Mouse (Mus musculus) hindbrain, embryonic 15.5 days (tissue): Measurements from ENCODE around the gene Rps6kl1. TPM values are rescaled to one million over a fixed set of nuclear protein-coding genes. Genes with fewer than 3 reads are reported as not detected.

Experiments
- ATAC-seq: fragments of 200-750 bp; cut with Nextera tagmentation; 2 replicates; pipeline ENCODE4 v1.8.0; 2017; ENCODE audit warnings: low read depth, moderate number of reproducible peaks, moderate TSS enrichment; ENCODE audit not compliant: low FRiP score
- H3K27ac ChIP-seq: fragments of 300-500 bp; sonication (generic); replicated peaks from 2 replicates; pipeline ENCODE4 v1.5.1; 2015; ENCODE audit warnings: mild to moderate bottlenecking, inconsistent platforms
- H3K27me3 ChIP-seq: fragments of 300-500 bp; sonication (generic); 2 replicates; pipeline ENCODE4 v1.6.1; 2015; ENCODE audit warnings: control low read depth, inconsistent platforms
- H3K36me3 ChIP-seq: fragments of 300-500 bp; sonication (generic); 2 replicates; pipeline ENCODE4 v1.6.1; 2015; ENCODE audit warnings: control low read depth, inconsistent platforms
- H3K4me1 ChIP-seq: fragments of 300-500 bp; sonication (generic); replicated peaks from 2 replicates; pipeline ENCODE4 v1.6.1; 2015; ENCODE audit warnings: control low read depth, inconsistent platforms
- H3K4me2 ChIP-seq: fragments of 300-500 bp; sonication (generic); 2 replicates; pipeline ENCODE4 v1.6.1; 2015; ENCODE audit warnings: moderate library complexity, mild to moderate bottlenecking, inconsistent platforms
- H3K4me3 ChIP-seq: fragments of 300-500 bp; sonication (generic); 2 replicates; pipeline ENCODE4 v1.5.1; 2015; ENCODE audit warnings: mild to moderate bottlenecking, inconsistent platforms
- H3K9ac ChIP-seq: fragments of 300-500 bp; sonication (generic); 2 replicates; pipeline ENCODE4 v1.6.1; 2015; ENCODE audit warnings: inconsistent platforms
- H3K9me3 ChIP-seq: fragments of 300-500 bp; sonication (generic); 2 replicates; pipeline ENCODE4 v1.6.1; 2016; ENCODE audit warnings: control low read depth, inconsistent platforms
- WGBS: fragments of 180-500 bp; shearing (Covaris S2); methylation state at CpG from one replicate; pipeline ENCODE4 v1.1.7; 2015; 5-methylcytosine and 5-hydroxymethylcytosine counted together
- polyA plus RNA-seq: library from polyadenylated mRNA; unstranded; fragments of >200 nt; fragmentation: Nextera tagmentation; extraction: Ambion mirVana; gene quantifications from 2 replicates; pipeline ENCODE4 v1.2.1, GENCODE M21; 2015

The Rps6kl1 gene
- polyA plus RNA-seq, 1 experiment from 2014 or later: 35.7 TPM

DNA sequence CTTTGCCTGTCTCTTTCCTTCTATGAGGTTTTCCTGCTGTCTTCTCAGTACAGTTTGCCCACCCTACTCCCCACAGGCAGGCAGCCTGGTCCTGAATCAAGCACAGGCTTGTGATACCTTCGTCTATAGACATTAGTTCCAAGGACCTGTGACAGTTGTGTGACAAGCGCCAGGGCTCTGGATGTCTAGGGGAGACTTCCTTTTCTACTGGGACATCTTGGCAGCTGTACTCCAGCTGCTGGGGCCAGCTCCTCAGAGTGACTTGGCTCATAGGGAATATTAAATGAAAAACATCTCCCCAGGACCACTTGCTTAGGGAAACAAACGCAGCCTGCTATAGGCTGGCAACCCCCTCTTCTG, 19.9 kb upstream of the Rps6kl1 start:
- ATAC-seq: no peak
- Histone ChIP-seq H3K4me2 (no peak overlapping the region), H3K9me3 (no peaks in the 10 kb centered on the region), H3K4me3 (no peak overlapping the region), H3K36me3 (no peaks in the 10 kb centered on the region), H3K4me1 (peaks cover 26% of the 10 kb centered on the region), H3K27me3 (no peaks in the 10 kb centered on the region), H3K27ac (no peak overlapping the region), H3K9ac (no peak overlapping the region)
- 76% methylated on average over 3 of the region's 3 CpGs for WGBS

DNA sequence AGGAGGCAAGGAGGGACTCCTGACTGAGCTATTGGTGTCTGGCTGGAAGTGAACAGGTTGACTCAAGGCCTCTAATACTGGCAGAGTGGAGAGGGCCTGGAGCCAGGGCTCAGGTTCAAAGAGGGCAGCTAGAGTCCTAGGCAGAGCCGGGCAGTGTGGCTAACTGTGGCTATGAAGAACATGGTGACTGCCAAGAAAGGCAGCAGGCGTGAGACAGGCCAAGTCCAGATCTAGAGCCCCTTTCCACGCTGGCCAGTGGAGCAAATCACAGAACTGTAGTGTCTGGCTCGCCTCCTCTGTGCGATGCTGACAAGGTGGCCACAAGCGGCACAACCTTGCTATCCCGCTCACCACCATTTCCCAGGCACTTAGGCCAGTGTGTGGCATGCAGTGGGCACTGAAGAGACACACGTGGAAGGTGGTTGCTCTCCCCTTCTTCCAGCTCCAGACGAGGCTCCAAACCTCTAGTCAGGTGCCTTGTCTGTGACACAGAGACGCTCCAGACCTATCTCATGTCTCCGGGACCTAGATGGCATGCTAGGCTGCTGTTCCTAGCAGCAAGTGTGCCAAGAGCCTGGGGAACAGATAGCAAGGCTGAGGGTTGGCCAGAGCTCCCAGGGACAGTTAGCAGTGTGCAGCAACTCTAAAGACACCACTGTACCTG, 19.4 kb upstream of the Rps6kl1 start:
- Histone ChIP-seq H3K36me3 (no peaks in the 10 kb centered on the region), H3K4me1 (peaks cover 21% of the 10 kb centered on the region), H3K27ac (peak overlapping the region; percentile 47; the same call in 1 of the 2 replicates), H3K9ac (no peak overlapping the region), H3K9me3 (no peaks in the 10 kb centered on the region), H3K27me3 (no peaks in the 10 kb centered on the region), H3K4me3 (no peak overlapping the region), H3K4me2 (no peak overlapping the region)
- whole genome bisulfite sequencing: 83% methylated on average over 11 of the region's 11 CpGs
- ATAC-seq: peak; percentile 7; the same call in 1 of the 2 replicates

DNA sequence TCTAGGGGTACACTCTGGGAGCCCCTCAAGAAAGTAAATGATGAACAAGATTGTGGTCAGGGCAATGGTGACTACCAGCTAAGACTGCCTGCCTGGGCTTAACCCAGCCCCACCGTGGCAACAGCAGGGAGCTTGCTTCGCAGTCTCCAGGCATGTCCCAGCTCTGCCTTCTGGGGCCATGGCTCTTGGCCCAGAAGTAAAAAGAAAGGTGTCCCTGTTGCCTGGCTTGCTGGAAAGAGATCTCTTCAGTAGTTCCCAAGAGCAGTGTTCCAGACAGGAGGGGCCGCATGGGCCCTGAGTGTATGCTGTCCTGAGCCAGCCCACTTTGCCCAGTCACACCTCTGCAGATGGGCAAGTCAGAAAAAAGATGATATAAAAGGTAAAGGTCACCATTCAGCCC, 18.8 kb upstream of the Rps6kl1 start:
- Histone ChIP-seq H3K4me1 (peaks cover 15% of the 10 kb centered on the region; the same call in 1 of the 2 replicates), H3K36me3 (no peaks in the 10 kb centered on the region), H3K27ac (0 out of 2 replicates have a peak overlapping the region, but pooled peaks have one; percentile 47), H3K9ac (no peak overlapping the region), H3K9me3 (no peaks in the 10 kb centered on the region), H3K4me2 (no peak overlapping the region), H3K27me3 (no peaks in the 10 kb centered on the region), H3K4me3 (no peak overlapping the region)
- peak; percentile 76 for ATAC-seq
- WGBS: 57% methylated on average over 3 of the region's 3 CpGs

DNA sequence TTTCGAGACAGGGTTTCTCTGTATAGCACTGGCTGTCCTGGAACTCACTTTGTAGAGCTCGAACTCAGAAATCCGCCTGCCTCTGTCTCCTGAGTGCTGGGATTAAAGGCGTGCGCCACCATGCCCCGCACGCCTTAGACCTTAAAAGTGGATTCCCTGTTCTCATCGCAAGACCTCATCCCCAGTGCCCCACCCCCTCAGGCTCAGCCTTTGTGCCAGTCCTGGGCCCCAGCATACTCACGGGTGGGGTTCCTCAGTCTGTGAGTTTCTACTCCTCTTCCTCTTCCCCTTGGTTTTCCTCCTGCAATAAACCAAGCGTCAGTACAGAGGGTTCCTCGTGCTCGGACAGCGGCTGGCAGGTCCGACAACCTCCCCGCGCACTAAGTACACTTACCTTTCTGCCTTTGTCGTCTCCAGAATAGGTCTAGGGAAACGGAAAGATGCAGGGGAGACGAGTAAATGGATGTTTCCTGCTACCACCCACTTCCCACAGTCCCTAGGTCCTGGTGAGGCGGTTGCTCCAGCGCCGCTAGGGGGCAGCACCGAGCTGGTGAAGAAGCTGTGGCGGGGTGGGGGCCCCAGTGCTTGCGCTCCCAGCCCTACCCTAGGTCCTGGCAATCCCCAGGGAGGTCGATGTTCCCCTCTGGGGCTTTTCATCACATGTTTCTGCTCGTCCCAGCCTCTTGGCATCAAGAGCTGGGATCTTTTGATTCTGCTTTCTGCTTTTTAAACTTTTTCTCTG, 18.2 kb upstream of the Rps6kl1 start:
- peak overlapping the region; percentile 20; the same call in 1 of the 2 replicates for H3K9ac ChIP-seq
- H3K27ac ChIP-seq: 0 out of 2 replicates have a peak overlapping the region, but pooled peaks have one; percentile 47
- no peaks in the 10 kb centered on the region for H3K27me3 ChIP-seq
- 25% methylated on average over 27 of the region's 27 CpGs for WGBS
- peak overlapping the region; percentile 49 for H3K4me2 ChIP-seq
- no peaks in the 10 kb centered on the region for H3K36me3 ChIP-seq
- H3K4me1 ChIP-seq: peaks cover 14% of the 10 kb centered on the region; the same call in 1 of the 2 replicates
- no peaks in the 10 kb centered on the region for H3K9me3 ChIP-seq
- peak overlapping the region; percentile 32 for H3K4me3 ChIP-seq
- peak; percentile 84 for ATAC-seq

DNA sequence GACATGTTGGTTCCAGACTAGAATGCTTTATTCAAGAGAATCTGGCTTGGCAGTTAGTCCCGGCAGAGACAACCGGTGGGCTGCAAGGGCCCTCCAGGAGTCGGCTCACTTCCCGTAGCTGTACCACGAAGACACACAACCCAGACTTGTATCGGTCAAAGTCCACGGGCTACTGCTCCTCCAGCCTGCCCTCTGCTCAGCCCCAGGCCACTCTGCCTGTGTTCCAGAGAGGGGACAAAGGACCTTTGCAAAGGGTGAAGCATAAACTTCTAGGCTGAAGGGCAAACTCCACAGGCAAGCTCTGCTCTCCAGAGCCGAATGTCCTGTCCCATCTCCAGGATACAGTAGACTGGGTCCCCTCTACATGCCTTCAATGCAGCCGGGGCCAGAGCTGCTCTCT, 15.6 kb upstream of the Rps6kl1 start:
- H3K36me3 ChIP-seq: no peaks in the 10 kb centered on the region
- H3K9ac ChIP-seq: no peak overlapping the region
- no peaks in the 10 kb centered on the region for H3K27me3 ChIP-seq
- H3K9me3 ChIP-seq: no peaks in the 10 kb centered on the region
- no peak overlapping the region for H3K4me3 ChIP-seq
- no peak overlapping the region for H3K4me2 ChIP-seq
- no peak overlapping the region for H3K27ac ChIP-seq
- H3K4me1 ChIP-seq: peaks cover 8% of the 10 kb centered on the region; the same call in 1 of the 2 replicates
- whole genome bisulfite sequencing: 87% methylated on average over 9 of the region's 9 CpGs
- ATAC-seq: no peak

DNA sequence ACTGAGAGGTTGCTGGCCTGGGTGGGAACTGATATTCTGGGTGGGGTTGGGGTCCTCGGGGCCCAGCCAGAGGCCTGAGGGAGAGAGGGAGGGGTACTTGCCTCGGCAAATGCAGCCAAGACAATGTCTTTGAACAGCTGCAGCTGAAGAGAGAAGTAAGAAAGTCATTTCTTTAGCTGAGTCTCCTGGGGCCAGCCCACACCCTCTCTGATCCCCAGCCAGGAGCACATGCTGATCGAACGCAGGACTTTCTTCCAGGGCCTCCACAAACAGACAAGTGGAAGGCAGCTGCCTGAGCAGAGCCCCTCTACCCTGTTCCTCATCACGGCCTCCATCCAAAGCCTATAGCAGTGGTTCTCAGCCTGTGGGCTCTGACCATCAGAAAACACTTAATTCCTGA, 13.9 kb upstream of the Rps6kl1 start:
- Histone ChIP-seq H3K9ac (no peak overlapping the region), H3K4me2 (no peak overlapping the region), H3K4me1 (peaks cover 6% of the 10 kb centered on the region; the same call in 1 of the 2 replicates), H3K27me3 (no peaks in the 10 kb centered on the region), H3K4me3 (no peak overlapping the region), H3K27ac (no peak overlapping the region), H3K9me3 (no peaks in the 10 kb centered on the region), H3K36me3 (no peaks in the 10 kb centered on the region)
- ATAC-seq: no peak
- WGBS: 73% methylated on average over 5 of the region's 5 CpGs

DNA sequence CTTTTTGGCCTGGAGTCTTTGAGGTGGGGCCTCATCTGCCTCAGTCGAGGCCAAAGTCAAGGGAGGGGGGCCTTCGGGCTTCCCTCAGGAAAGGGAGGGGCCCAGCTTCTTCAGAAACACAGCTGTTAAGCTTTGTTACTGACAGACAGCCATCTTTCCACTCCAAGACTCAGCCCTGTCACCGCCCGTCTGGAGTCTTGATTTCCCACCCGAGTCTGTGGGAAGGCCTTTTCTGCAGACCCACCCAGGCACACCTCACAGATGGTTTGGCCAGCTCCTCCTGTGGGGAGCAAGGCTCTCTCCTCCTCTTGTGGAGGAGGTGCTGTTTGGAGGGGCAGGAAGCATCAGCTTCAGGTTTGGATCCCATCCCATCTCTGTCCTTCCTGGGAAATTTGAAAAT, 8.5 kb upstream of the Rps6kl1 start:
- no peak for ATAC-seq

DNA sequence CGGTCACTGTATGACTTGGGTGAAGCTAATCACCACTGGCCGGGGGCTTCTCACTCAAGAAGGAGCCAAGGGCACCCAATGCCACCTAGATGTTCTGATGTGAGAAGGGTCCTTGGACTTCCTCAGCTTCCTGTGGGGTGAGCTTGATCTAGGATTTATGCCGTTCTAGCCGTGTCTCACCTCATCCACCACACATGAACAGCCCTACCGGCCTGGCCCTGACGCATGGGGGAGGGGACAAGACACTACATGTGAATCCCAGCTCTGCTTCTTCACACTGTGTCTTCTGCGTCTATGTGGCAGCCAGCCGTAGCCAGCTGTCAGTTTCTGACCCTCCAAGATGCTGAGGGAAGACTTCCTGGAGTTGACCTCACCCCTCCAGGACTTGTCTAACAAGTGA, 7.7 kb upstream of the Rps6kl1 start:
- WGBS: 91% methylated on average over 8 of the region's 8 CpGs
- H3K9ac ChIP-seq: no peak overlapping the region
- no peaks in the 10 kb centered on the region for H3K36me3 ChIP-seq
- no peak for ATAC-seq
- H3K4me2 ChIP-seq: no peak overlapping the region
- no peaks in the 10 kb centered on the region for H3K4me1 ChIP-seq
- no peaks in the 10 kb centered on the region for H3K27me3 ChIP-seq
- H3K4me3 ChIP-seq: no peak overlapping the region
- no peaks in the 10 kb centered on the region for H3K9me3 ChIP-seq
- H3K27ac ChIP-seq: no peak overlapping the region

More for the DNA sequence above, 8.5 kb upstream of the Rps6kl1 start:
- no peaks in the 10 kb centered on the region for H3K27me3 ChIP-seq
- no peaks in the 10 kb centered on the region for H3K9me3 ChIP-seq
- no peak overlapping the region for H3K4me2 ChIP-seq
- H3K4me1 ChIP-seq: no peaks in the 10 kb centered on the region
- no peak overlapping the region for H3K27ac ChIP-seq
- H3K4me3 ChIP-seq: no peak overlapping the region
- no peak overlapping the region for H3K9ac ChIP-seq
- no peaks in the 10 kb centered on the region for H3K36me3 ChIP-seq
- WGBS: 84% methylated on average over 5 of the region's 5 CpGs

DNA sequence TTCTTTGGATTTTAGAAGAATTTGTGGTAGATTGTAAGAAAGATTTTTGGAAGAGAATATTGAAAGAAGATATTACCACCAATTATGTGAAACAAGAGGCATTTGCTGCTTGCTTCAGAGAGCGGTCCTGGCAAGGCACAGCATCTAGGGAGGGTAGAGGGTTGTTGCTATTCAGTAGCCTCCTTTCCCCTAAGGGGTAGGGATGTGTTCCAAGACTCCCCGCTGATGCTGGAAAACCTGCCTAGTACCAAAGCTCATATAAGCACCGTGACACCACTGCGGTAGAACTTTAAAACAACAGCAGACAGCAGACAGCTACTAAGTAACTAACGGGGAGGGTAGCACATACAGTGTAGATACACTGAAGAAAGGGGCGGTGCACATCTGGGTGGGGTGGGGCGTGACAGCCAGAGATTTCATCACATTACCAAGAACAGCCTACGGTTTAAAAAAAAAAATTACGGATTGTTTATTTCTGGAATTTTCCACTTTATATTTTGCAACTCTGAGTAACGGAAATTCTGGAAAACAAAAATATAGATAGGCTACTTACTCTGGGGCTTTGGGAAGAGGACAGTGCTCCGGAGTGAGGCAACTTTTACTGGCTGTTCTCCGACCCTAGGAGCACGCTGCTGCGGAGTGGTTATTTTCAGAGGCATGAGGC, 6.9 kb upstream of the Rps6kl1 start:
- H3K9me3 ChIP-seq: no peaks in the 10 kb centered on the region
- WGBS: 87% methylated on average over 14 of the region's 14 CpGs

DNA sequence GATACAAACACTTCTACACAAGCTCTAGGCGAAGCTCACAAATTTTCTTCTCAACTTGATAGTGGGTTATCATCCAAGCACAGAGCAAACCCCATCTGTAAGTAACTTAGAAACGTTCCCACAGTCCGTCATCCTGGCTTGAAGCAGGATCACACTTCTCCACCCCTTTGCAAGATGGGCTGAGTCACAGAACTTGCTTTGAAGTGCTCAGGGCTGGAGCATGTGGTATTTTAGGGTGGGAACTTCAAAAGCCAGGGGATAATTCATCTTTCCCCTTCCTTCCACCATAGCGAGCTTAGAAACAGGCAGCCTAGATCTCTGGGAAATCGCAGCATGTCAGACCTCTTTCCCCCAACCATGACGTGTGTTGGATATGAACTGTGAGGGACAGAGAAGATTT, 5.3 kb upstream of the Rps6kl1 start:
- 70% methylated on average over 6 of the region's 6 CpGs for WGBS

More for the DNA sequence above, 6.9 kb upstream of the Rps6kl1 start:
- Histone ChIP-seq H3K4me3 (no peak overlapping the region), H3K27ac (no peak overlapping the region), H3K4me1 (no peaks in the 10 kb centered on the region), H3K36me3 (no peaks in the 10 kb centered on the region), H3K9ac (no peak overlapping the region), H3K27me3 (no peaks in the 10 kb centered on the region), H3K4me2 (no peak overlapping the region)
- no peak for ATAC-seq

DNA sequence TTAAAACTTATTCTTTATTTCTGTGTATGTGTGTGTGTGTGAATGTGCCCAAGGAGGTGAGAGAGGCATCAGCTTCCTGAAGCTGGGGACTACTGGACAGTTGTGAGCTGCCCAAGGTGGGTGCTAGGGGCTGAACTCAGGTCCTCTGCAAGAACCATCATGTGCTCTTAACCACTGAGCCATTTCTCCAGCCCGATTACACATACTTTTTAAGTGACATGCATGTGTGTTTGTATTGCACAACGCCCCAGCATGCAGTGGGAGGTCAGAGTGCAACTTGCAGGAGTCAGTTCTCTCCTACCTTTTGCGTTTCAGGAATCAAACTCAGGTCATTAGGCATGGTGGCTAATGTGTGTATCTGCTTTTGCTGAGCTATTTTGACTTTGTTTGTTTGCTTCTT, 1.9 kb upstream of the Rps6kl1 start:
- no peak for ATAC-seq

More for the DNA sequence above, 5.3 kb upstream of the Rps6kl1 start:
- Histone ChIP-seq H3K36me3 (no peaks in the 10 kb centered on the region), H3K9me3 (no peaks in the 10 kb centered on the region), H3K4me1 (peaks cover 4% of the 10 kb centered on the region), H3K4me3 (no peak overlapping the region), H3K4me2 (no peak overlapping the region), H3K27ac (no peak overlapping the region), H3K9ac (no peak overlapping the region), H3K27me3 (no peaks in the 10 kb centered on the region)
- no peak for ATAC-seq

More for the DNA sequence above, 1.9 kb upstream of the Rps6kl1 start:
- Histone ChIP-seq H3K27me3 (no peaks in the 10 kb centered on the region), H3K9ac (no peak overlapping the region), H3K4me2 (no peak overlapping the region), H3K4me1 (peaks cover 23% of the 10 kb centered on the region), H3K4me3 (no peak overlapping the region), H3K36me3 (no peaks in the 10 kb centered on the region), H3K9me3 (no peaks in the 10 kb centered on the region), H3K27ac (no peak overlapping the region)
- WGBS: 84% methylated on average over 3 of the region's 3 CpGs
